Mouse (Mus musculus) left cerebral cortex, postnatal 4 days (tissue): ENCODE results near the gene Alad. TPM values are rescaled to one million over a fixed set of nuclear protein-coding genes. Genes with fewer than 3 reads are reported as not detected.

Experiments
- total RNA-seq, 2 experiments: library from RNA; stranded (reverse); gene quantifications; 2 replicates each; pipeline ENCODE4 v1.2.3; 2021

The Alad gene
- total RNA-seq, 2 experiments from 2014 or later: 35.3 to 36.8 TPM

Other genes with a start within 250 kb of the Alad start
- 10 to 100 TPM; 36.3 to 38.4 TPM for gene Fkbp15, start 159.4 kb downstream of the Alad start, total RNA-seq
- 10 to 100 TPM; 26.7 to 28.7 TPM for gene Slc31a1, start 159.2 kb downstream of the Alad start, total RNA-seq
- gene Cdc26, start 111.3 kb downstream of the Alad start, total RNA-seq: 10 to 100 TPM; 65.6 to 66.9 TPM
- gene Prpf4, start 111.1 kb downstream of the Alad start, total RNA-seq: 10 to 100 TPM; 14.6 to 15.4 TPM
- gene Rnf183, start 84.7 kb downstream of the Alad start, total RNA-seq: not detected
- 10 to 100 TPM; 12.5 to 15.1 TPM for gene Wdr31, start 49.0 kb downstream of the Alad start, total RNA-seq
- gene Bspry, start 39.9 kb downstream of the Alad start, total RNA-seq: under 1 TPM; 0.36 TPM
- 1 to 10 TPM; 5.7 to 6.6 TPM for gene Hdhd3, start 16.5 kb downstream of the Alad start, total RNA-seq
- 10 to 100 TPM; 32.4 to 36.6 TPM for gene Pole3, start 5.2 kb upstream of the Alad start, total RNA-seq
- under 1 TPM; 0.44 to 0.90 TPM for gene 4933430I17Rik, start 5.5 kb upstream of the Alad start, total RNA-seq
- 10 to 100 TPM; 46.7 to 46.8 TPM for gene Rgs3, start 39.9 kb upstream of the Alad start, total RNA-seq